24 mouse cellular contexts compared by ENCODE assay signal in genomic region chr4:116731077-116731476, GRCm38 (mm10). TPM values are rescaled to one million over a fixed set of nuclear protein-coding genes. Genes with fewer than 3 reads are reported as not detected.
DNase-seq lines count a peak whose midpoint lies in the region; ATAC-seq and TF ChIP-seq lines count a peak whose summit lies in the region.
"Had no signal": no experiment of that assay in that cellular context is flagged by ENCODE, and none has a peak within 500 bp of the region (broad histone marks: within the 10 kb centered on the region; RNA-seq: fewer than 3 reads in every experiment).

No protein-coding gene starts in this region.

- no peak overlapping the region for H3K4me3 ChIP-seq in liver, adult 2 months (ENCODE audit: insufficient read depth, low read depth, low read length)
- no peak overlapping the region for H3K4me3 ChIP-seq in liver, embryonic 11.5 days (ENCODE audit: low read depth, low read length)
- H3K4me3 ChIP-seq in intestine, embryonic 16.5 days (ENCODE audit: low read length), result no peak overlapping the region
- H3K4me3 ChIP-seq in forebrain, embryonic 13.5 days, result no peak overlapping the region
- H3K4me3 ChIP-seq: embryonic facial prominence, embryonic 13.5 days; forebrain, embryonic 12.5 days; gastrocnemius, adult 2 months; hindbrain, embryonic 10.5 days had no signal

- peaks cover 18% of the 10 kb centered on the region; the same call in 1 of the 2 replicates for H3K79me2 ChIP-seq in liver, adult 2 months (ENCODE audit: control insufficient read depth, insufficient read depth, low read length)

- TF ChIP-seq POLR2A in liver, adult 2 months (IDR thresholded peaks at IDR 0.05; ENCODE audit: extremely low read depth, insufficient read depth, low read length), result no peak

- no peaks in the 10 kb centered on the region for H3K27me3 ChIP-seq in liver, adult 2 months (ENCODE audit: control insufficient read depth, insufficient read depth, low read length)
- H3K27me3 ChIP-seq in liver, embryonic 11.5 days (replicated peaks; ENCODE audit: control insufficient read depth, insufficient read depth, low read length), result no peaks in the 10 kb centered on the region
- no peaks in the 10 kb centered on the region for H3K27me3 ChIP-seq in intestine, embryonic 16.5 days (replicated peaks; ENCODE audit: control insufficient read depth, insufficient read depth, low read length)
- no peaks in the 10 kb centered on the region for H3K27me3 ChIP-seq in forebrain, embryonic 13.5 days
- H3K27me3 ChIP-seq: embryonic facial prominence, embryonic 13.5 days; forebrain, embryonic 12.5 days had no signal

- ATAC-seq in liver, embryonic 11.5 days (replicated peaks; ENCODE audit: low FRiP score), result no peak
- ATAC-seq in intestine, embryonic 16.5 days, result peak; percentile 83
- no peak for ATAC-seq in forebrain, embryonic 13.5 days
- ATAC-seq: CD4-positive, CD25-positive, alpha-beta regulatory T cell, adult 4 months; forebrain, postnatal 0 days had no signal

- peak; percentile 79 for DNase-seq in heart, adult 11 months
- DNase-seq in heart, adult 8-10 months (ENCODE audit: low spot score), result no peak
- DNase-seq in liver, adult 2 months (ENCODE audit: extremely low read depth, low read depth, low spot score), result peak; percentile 63
- DNase-seq in liver, embryonic 11.5 days (ENCODE audit: low spot score), result no peak
- DNase-seq in layer of hippocampus, postnatal 14 days (ENCODE audit: low spot score in 2 of 2), result no peak
- DNase-seq in adrenal gland, postnatal 36 days, result no peak
- DNase-seq: adrenal gland, postnatal 10 days; B cell, adult 2 months; cerebellum, adult 11-12 months; cerebellum, adult 9-11 months; cerebellum, postnatal 36 days; forebrain, postnatal 0 days; gastrocnemius, adult 2 months; gastrocnemius, postnatal 25 days; heart, postnatal 14 days; kidney, adult 11 months had no signal

- no peak overlapping the region for H3K4me2 ChIP-seq in liver, embryonic 11.5 days
- no peak overlapping the region for H3K4me2 ChIP-seq in intestine, embryonic 16.5 days (ENCODE audit: low read depth, low read length)
- no peak overlapping the region for H3K4me2 ChIP-seq in forebrain, embryonic 13.5 days
- H3K4me2 ChIP-seq: embryonic facial prominence, embryonic 13.5 days; forebrain, embryonic 12.5 days; heart, embryonic 11.5 days; hindbrain, embryonic 14.5 days had no signal

- no peaks in the 10 kb centered on the region for H3K36me3 ChIP-seq in liver, adult 2 months (ENCODE audit: control insufficient read depth, insufficient read depth, low read length)
- H3K36me3 ChIP-seq in liver, embryonic 11.5 days (ENCODE audit: control insufficient read depth, insufficient read depth, low read length), result no peaks in the 10 kb centered on the region
- H3K36me3 ChIP-seq in intestine, embryonic 16.5 days (ENCODE audit: control insufficient read depth, insufficient read depth, low read length), result no peaks in the 10 kb centered on the region
- no peaks in the 10 kb centered on the region for H3K36me3 ChIP-seq in forebrain, embryonic 13.5 days (ENCODE audit: poor library complexity, severe bottlenecking)
- H3K36me3 ChIP-seq: embryonic facial prominence, embryonic 13.5 days; forebrain, embryonic 12.5 days; hindbrain, embryonic 10.5 days had no signal

- H3K9ac ChIP-seq in liver, adult 2 months (ENCODE audit: low read depth, low read length), result no peak overlapping the region
- no peak overlapping the region for H3K9ac ChIP-seq in liver, embryonic 11.5 days (ENCODE audit: low read depth, low read length)
- no peak overlapping the region for H3K9ac ChIP-seq in intestine, embryonic 16.5 days (ENCODE audit: low read depth, low read length)
- no peak overlapping the region for H3K9ac ChIP-seq in forebrain, embryonic 13.5 days
- H3K9ac ChIP-seq: embryonic facial prominence, embryonic 13.5 days; forebrain, embryonic 12.5 days; forebrain, postnatal 0 days; hindbrain, embryonic 14.5 days had no signal

- peak overlapping the region; percentile 7; the same call in 1 of the 2 replicates for H3K27ac ChIP-seq in liver, adult 2 months (replicated peaks; ENCODE audit: insufficient read depth, low read depth, low read length)
- no peak overlapping the region for H3K27ac ChIP-seq in liver, embryonic 11.5 days (ENCODE audit: low read depth, low read length)
- H3K27ac ChIP-seq in intestine, embryonic 16.5 days (ENCODE audit: low read length), result 0 out of 2 replicates have a peak overlapping the region, but pooled peaks have one; percentile 33
- no peak overlapping the region for H3K27ac ChIP-seq in forebrain, embryonic 13.5 days
- H3K27ac ChIP-seq: embryonic facial prominence, embryonic 13.5 days; forebrain, embryonic 12.5 days; gastrocnemius, adult 2 months; hindbrain, embryonic 10.5 days; hindbrain, embryonic 14.5 days had no signal

- TF ChIP-seq CTCF in liver, adult 2 months (IDR thresholded peaks at IDR 0.05; ENCODE audit: low read depth, low read length), result no peak

- H3K9me3 ChIP-seq in liver, embryonic 11.5 days (ENCODE audit: control insufficient read depth, low read length), result no peaks in the 10 kb centered on the region
- no peaks in the 10 kb centered on the region for H3K9me3 ChIP-seq in intestine, embryonic 16.5 days (ENCODE audit: control insufficient read depth, low read length)
- H3K9me3 ChIP-seq in forebrain, embryonic 13.5 days (replicated peaks), result no peaks in the 10 kb centered on the region
- H3K9me3 ChIP-seq: embryonic facial prominence, embryonic 13.5 days; forebrain, embryonic 12.5 days; hindbrain, embryonic 10.5 days had no signal

- peaks cover 25% of the 10 kb centered on the region for H3K4me1 ChIP-seq in liver, adult 2 months (ENCODE audit: control insufficient read depth, insufficient read depth, low read length)
- no peaks in the 10 kb centered on the region; the same call in 1 of the 2 replicates for H3K4me1 ChIP-seq in liver, embryonic 11.5 days (replicated peaks; ENCODE audit: control insufficient read depth, insufficient read depth, low read length)
- H3K4me1 ChIP-seq in intestine, embryonic 16.5 days (ENCODE audit: control insufficient read depth, insufficient read depth, low read length), result peaks cover 11% of the 10 kb centered on the region; the same call in 1 of the 2 replicates
- H3K4me1 ChIP-seq in forebrain, embryonic 13.5 days, result no peaks in the 10 kb centered on the region
- H3K4me1 ChIP-seq: embryonic facial prominence, embryonic 13.5 days; forebrain, embryonic 12.5 days; hindbrain, embryonic 10.5 days had no signal

- WGBS in liver, adult 2 months, result 63% methylated on average over 9 of the region's 9 CpGs
- WGBS in liver, embryonic 11.5 days, result 72% methylated on average over 9 of the region's 9 CpGs
- 65% methylated on average over 9 of the region's 9 CpGs for WGBS in intestine, embryonic 16.5 days
- 90% methylated on average over 9 of the region's 9 CpGs for WGBS in forebrain, embryonic 13.5 days

RNA-seq across cellular contexts. Expression of gene Tesk2, which starts 10.3 kb away (rescaled TPM):
- total RNA-seq in heart, adult 8-10 months (2022), result 1 to 10 TPM; 1.6 to 3.3 (median 2.3) TPM
- total RNA-seq in liver, adult 2 months (2014; rRNA removed), result 11.5 and 13.6 TPM in 2 replicates
- 7.2 and 7.8 TPM in 2 replicates for polyA plus RNA-seq in liver, adult 2 months (2012; rRNA removed)
- 3.1 and 4.3 TPM in 2 replicates for polyA plus RNA-seq in liver, embryonic 11.5 days (2014; fragmentation: Nextera tagmentation; extraction: Ambion mirVana)
- polyA plus RNA-seq in intestine, embryonic 16.5 days (2015; fragmentation: Nextera tagmentation; extraction: Ambion mirVana), result 10.4 and 11.6 TPM in 2 replicates
- total RNA-seq in layer of hippocampus, postnatal 14 days (2021), result 1 to 10 TPM; 5.2 to 5.4 TPM
- total RNA-seq in adrenal gland, postnatal 36 days (2021), result 1 to 10 TPM; 2.9 to 5.9 TPM
- polyA plus RNA-seq in forebrain, embryonic 13.5 days (2015; fragmentation: Nextera tagmentation; extraction: Ambion mirVana), result 5.3 and 5.8 TPM in 2 replicates

RNA-seq across cellular contexts. Expression of gene Ccdc163, which starts 22.8 kb away (rescaled TPM):
- total RNA-seq in heart, adult 8-10 months (2022), result 1 to 10 TPM; 3.0 to 5.7 (median 4.1) TPM
- total RNA-seq in liver, adult 2 months (2014; rRNA removed), result 2.7 and 4.2 TPM in 2 replicates
- polyA plus RNA-seq in liver, adult 2 months (2012; rRNA removed), result 9.3 and 13.1 TPM in 2 replicates
- 24.4 and 25.1 TPM in 2 replicates for polyA plus RNA-seq in liver, embryonic 11.5 days (2014; fragmentation: Nextera tagmentation; extraction: Ambion mirVana)
- 21.3 and 22.6 TPM in 2 replicates for polyA plus RNA-seq in intestine, embryonic 16.5 days (2015; fragmentation: Nextera tagmentation; extraction: Ambion mirVana)
- 1 to 10 TPM; 2.9 to 4.5 TPM for total RNA-seq in layer of hippocampus, postnatal 14 days (2021)
- total RNA-seq in adrenal gland, postnatal 36 days (2021), result 10 to 100 TPM; 16.2 to 19.2 TPM
- 26.1 and 27.0 TPM in 2 replicates for polyA plus RNA-seq in forebrain, embryonic 13.5 days (2015; fragmentation: Nextera tagmentation; extraction: Ambion mirVana)

RNA-seq across cellular contexts. Expression of gene Mmachc, which starts 22.9 kb away (rescaled TPM):
- 10 to 100 TPM; 61.8 to 72.5 (median 66.4) TPM for total RNA-seq in heart, adult 8-10 months (2022)
- 10.3 and 11.3 TPM in 2 replicates for total RNA-seq in liver, adult 2 months (2014; rRNA removed)
- polyA plus RNA-seq in liver, adult 2 months (2012; rRNA removed), result 15.7 and 17.3 TPM in 2 replicates
- 24.2 and 27.4 TPM in 2 replicates for polyA plus RNA-seq in liver, embryonic 11.5 days (2014; fragmentation: Nextera tagmentation; extraction: Ambion mirVana)
- 20.7 and 22.7 TPM in 2 replicates for polyA plus RNA-seq in intestine, embryonic 16.5 days (2015; fragmentation: Nextera tagmentation; extraction: Ambion mirVana)
- total RNA-seq in layer of hippocampus, postnatal 14 days (2021), result 10 to 100 TPM; 16.0 to 19.0 TPM
- 10 to 100 TPM; 32.9 to 33.5 TPM for total RNA-seq in adrenal gland, postnatal 36 days (2021)
- 31.4 and 34.2 TPM in 2 replicates for polyA plus RNA-seq in forebrain, embryonic 13.5 days (2015; fragmentation: Nextera tagmentation; extraction: Ambion mirVana)

RNA-seq across cellular contexts. Expression of gene Prdx1, which starts 45.7 kb away (rescaled TPM):
- 100 to 1,000 TPM; 475 to 641 (median 529) TPM for total RNA-seq in heart, adult 8-10 months (2022)
- 868 and 925 TPM in 2 replicates for total RNA-seq in liver, adult 2 months (2014; rRNA removed)
- 376 and 421 TPM in 2 replicates for polyA plus RNA-seq in liver, adult 2 months (2012; rRNA removed)
- 1,160 and 1,259 TPM in 2 replicates for polyA plus RNA-seq in liver, embryonic 11.5 days (2014; fragmentation: Nextera tagmentation; extraction: Ambion mirVana)
- polyA plus RNA-seq in intestine, embryonic 16.5 days (2015; fragmentation: Nextera tagmentation; extraction: Ambion mirVana), result 1,384 and 1,485 TPM in 2 replicates
- 100 to 1,000 TPM; 185 to 195 TPM for total RNA-seq in layer of hippocampus, postnatal 14 days (2021)
- 100 to 1,000 TPM; 682 to 824 TPM for total RNA-seq in adrenal gland, postnatal 36 days (2021)
- polyA plus RNA-seq in forebrain, embryonic 13.5 days (2015; fragmentation: Nextera tagmentation; extraction: Ambion mirVana), result 809 and 818 TPM in 2 replicates

Comparison
In these comparisons a context has a peak if more than half of its experiments do, and no peak if none do; other contexts are left out.
1. DNase-seq: peak in heart, adult 11 months (single experiment) and liver, adult 2 months (single experiment); none in heart, adult 8-10 months (single experiment), liver, embryonic 11.5 days (single experiment), layer of hippocampus, postnatal 14 days (0 of 2) and adrenal gland, postnatal 36 days (0 of 2).
2. H3K27ac ChIP-seq: peak in liver, adult 2 months (single experiment) and intestine, embryonic 16.5 days (single experiment); none in liver, embryonic 11.5 days (single experiment) and forebrain, embryonic 13.5 days (single experiment).